Mouse (Mus musculus): ENCODE measurements around the gene Gm16513. TPM values are rescaled to one million over a fixed set of nuclear protein-coding genes. Genes with fewer than 3 reads are reported as not detected.
"Not testable (repeated sequence)": the region's sequence is repeated elsewhere in the genome, so short reads cannot be mapped to it uniquely, and the experiment has no call there.

Gm16513 gene
- total RNA-seq (2021): not detected
- long read RNA-seq, experiment 1: 0 reads
- long read RNA-seq, experiment 2: 0 reads

GRCm38 (mm10) chr5:95182324-95182723 lies at the start of gene Gm16513:
Gene Gm16513, plus strand, starts transcription at chr5:95182624.
- not testable (repeated sequence) for DNase-seq

Other genes starting within 250 kb of the Gm16513 start
- not detected for gene Gm6367, start 194.0 kb upstream of the Gm16513 start, total RNA-seq (2021)
- gene Gm7942, start 75.7 kb upstream of the Gm16513 start, total RNA-seq (2021): not detected
- not detected for gene Gm10424, start 90.1 kb downstream of the Gm16513 start, total RNA-seq (2021)
- gene Gm3259, start 123.3 kb downstream of the Gm16513 start, total RNA-seq (2021): not detected